8 mouse cellular contexts compared by ENCODE assay signal in genomic region chrX:71365011-71365410, GRCm38 (mm10). TPM values are rescaled to one million over a fixed set of nuclear protein-coding genes. Genes with fewer than 3 reads are reported as not detected.
A peak's percentile ranks its signal among the peaks of the same experiment; 100 is the strongest.
DNase-seq lines count a peak whose midpoint lies in the region; ATAC-seq and TF ChIP-seq lines count a peak whose summit lies in the region.

No protein-coding gene starts in this region.

- H3K4me1 ChIP-seq in MEL (ENCODE audit: control insufficient read depth in 1 of 2, insufficient read depth in 2 of 2, low read length in 2 of 2) = peaks cover 5 to 8% of the 10 kb centered on the region in 2 experiments; a peak in 3 of 4 replicates
- no peaks in the 10 kb centered on the region for H3K4me1 ChIP-seq in kidney, embryonic 14.5 days (ENCODE audit: control insufficient read depth, insufficient read depth, low read length)
- no peaks in the 10 kb centered on the region for H3K4me1 ChIP-seq in liver, postnatal 0 days (ENCODE audit: insufficient read depth)

- no peak for TF ChIP-seq POLR2A in MEL (IDR thresholded peaks at IDR 0.05; ENCODE audit: control insufficient read depth in 1 of 2, insufficient read depth in 1 of 2, low read depth in 1 of 2, low read length in 2 of 2, poor library complexity in 1 of 2)

- 23% methylated on average over 12 of the region's 20 CpGs for WGBS in kidney, embryonic 14.5 days
- 13% methylated on average over 6 of the region's 20 CpGs for WGBS in liver, postnatal 0 days (ENCODE audit: insufficient replicate concordance)

- DNase-seq in 416B (ENCODE audit: low read depth) = peak; percentile 39
- DNase-seq in MEL (ENCODE audit: low read depth, low spot score) = peak; percentile 47
- peak; percentile 43 to 49 for DNase-seq in cerebellum, postnatal 36 days
- DNase-seq in liver, postnatal 0 days = peak; percentile 26
- DNase-seq in ovary, postnatal 10 days (ENCODE audit: low spot score) = peak; percentile 7

- H3K79me2 ChIP-seq in MEL (ENCODE audit: control insufficient read depth, insufficient read depth, low read length, poor library complexity) = peaks cover 3% of the 10 kb centered on the region; the same call in 1 of the 2 replicates

- no peak for TF ChIP-seq CTCF in MEL (IDR thresholded peaks at IDR 0.05 in 2 of 3, conservative IDR thresholded peaks at IDR 0.05 in 1 of 3; ENCODE audit: control insufficient read depth in 1 of 3, insufficient read depth in 1 of 3, low read depth in 2 of 3, low read length in 3 of 3, poor library complexity in 1 of 3, severe bottlenecking in 1 of 3)
- no peak for TF ChIP-seq CTCF in liver, postnatal 0 days (IDR thresholded peaks at IDR 0.05; ENCODE audit: low read depth)

- peak; percentile 36 for ATAC-seq in granulocyte monocyte progenitor cell, adult 5-6 weeks (replicated peaks; ENCODE audit: poor library complexity, severe bottlenecking)
- ATAC-seq in kidney, embryonic 14.5 days (ENCODE audit: low FRiP score, low TSS enrichment) = peak; percentile 78
- ATAC-seq in liver, postnatal 0 days = peak; percentile 74
- no peak for ATAC-seq in activated CD4-positive, CD25-positive, alpha-beta regulatory T cell, adult 4 months

- no peak for TF ChIP-seq RAD21 in MEL (IDR thresholded peaks at IDR 0.05; ENCODE audit: low read depth, low read length)

- no peaks in the 10 kb centered on the region for H3K27me3 ChIP-seq in MEL (ENCODE audit: control insufficient read depth in 1 of 2, insufficient read depth in 2 of 2, low read length in 2 of 2)
- H3K27me3 ChIP-seq in kidney, embryonic 14.5 days (ENCODE audit: control insufficient read depth, insufficient read depth, low read length) = no peaks in the 10 kb centered on the region
- no peaks in the 10 kb centered on the region for H3K27me3 ChIP-seq in liver, postnatal 0 days (ENCODE audit: insufficient read depth, low read length)

- H3K9me3 ChIP-seq in MEL (replicated peaks; ENCODE audit: insufficient read depth, low read length) = no peaks in the 10 kb centered on the region
- no peaks in the 10 kb centered on the region for H3K9me3 ChIP-seq in kidney, embryonic 14.5 days (ENCODE audit: control insufficient read depth, low read length)
- H3K9me3 ChIP-seq in liver, postnatal 0 days (ENCODE audit: low read length) = no peaks in the 10 kb centered on the region

- H3K27ac ChIP-seq in MEL (ENCODE audit: control insufficient read depth, low read depth, low read length) = peak overlapping the region; percentile 19
- no peak overlapping the region for H3K27ac ChIP-seq in kidney, embryonic 14.5 days (ENCODE audit: low read depth, low read length)
- H3K27ac ChIP-seq in liver, postnatal 0 days (ENCODE audit: low read depth) = peak overlapping the region; percentile 81

- H3K4me3 ChIP-seq in MEL (ENCODE audit: control insufficient read depth in 1 of 2, insufficient read depth in 1 of 2, low read depth in 2 of 2, low read length in 2 of 2) = peak overlapping the region; percentile 79 to 88; a peak in 3 of 4 replicates
- H3K4me3 ChIP-seq in kidney, embryonic 14.5 days (ENCODE audit: low read length) = peak overlapping the region; percentile 54
- H3K4me3 ChIP-seq in liver, postnatal 0 days (ENCODE audit: low read depth, low read length) = peak overlapping the region; percentile 74

- H3K36me3 ChIP-seq in MEL (ENCODE audit: control insufficient read depth in 1 of 2, insufficient read depth in 2 of 2, low read length in 2 of 2) = peaks cover 0 to 8% of the 10 kb centered on the region in 2 experiments; a peak in 2 of 4 replicates
- H3K36me3 ChIP-seq in kidney, embryonic 14.5 days (ENCODE audit: control insufficient read depth, insufficient read depth, low read length) = no peaks in the 10 kb centered on the region
- no peaks in the 10 kb centered on the region for H3K36me3 ChIP-seq in liver, postnatal 0 days (replicated peaks; ENCODE audit: insufficient read depth, low read length)

- H3K4me2 ChIP-seq in kidney, embryonic 14.5 days (replicated peaks; ENCODE audit: low read depth, low read length) = peak overlapping the region; percentile 60
- peak overlapping the region; percentile 84 for H3K4me2 ChIP-seq in liver, postnatal 0 days (ENCODE audit: low read depth, low read length)

- no peak for TF ChIP-seq EP300 in MEL (IDR thresholded peaks at IDR 0.05; ENCODE audit: low read depth in 1 of 2, low read length in 2 of 2)
- TF ChIP-seq EP300 in liver, postnatal 0 days (IDR thresholded peaks at IDR 0.05; ENCODE audit: low read depth) = no peak

- H3K9ac ChIP-seq in MEL (ENCODE audit: control insufficient read depth, low read depth, low read length, poor library complexity, severe bottlenecking) = peak overlapping the region; percentile 82
- peak overlapping the region; percentile 66 for H3K9ac ChIP-seq in kidney, embryonic 14.5 days (ENCODE audit: low read depth, low read length)
- H3K9ac ChIP-seq in liver, postnatal 0 days (replicated peaks) = peak overlapping the region; percentile 85

TF ChIP-seq in MEL, 35 proteins besides CTCF, POLR2A, EP300 and RAD21:
- TF ChIP-seq MXI1 (IDR thresholded peaks at IDR 0.05; ENCODE audit: low read depth, low read length) (0 out of 2 replicates have a peak, but pooled peaks have one; percentile 5), RCOR1 (IDR thresholded peaks at IDR 0.05; ENCODE audit: low read depth, low read length) (no peak)

RNA-seq across cellular contexts. Expression of gene Mtmr1, which starts 0.5 kb away (rescaled TPM):
- total RNA-seq in MEL (2012; rRNA removed) = 19.4 and 19.6 TPM in 2 replicates
- polyA plus RNA-seq in MEL (2012; ENCODE audit: insufficient read depth in 1 of 2, insufficient read length in 2 of 2, low read depth in 1 of 2, low replicate concordance in 2 of 2, missing spikeins in 1 of 2) = 10 to 100 TPM in 1 of 2 experiments, not detected in 1; 14.8 TPM
- 44.9 and 49.7 TPM in 2 replicates for total RNA-seq in granulocyte monocyte progenitor cell, adult 5-6 weeks (2014; fragmentation: Nextera tagmentation)
- 44.3 and 45.2 TPM in 2 replicates for total RNA-seq in granulocyte monocyte progenitor cell, adult 5-6 weeks (2017)
- polyA plus RNA-seq in kidney, embryonic 14.5 days (2014; fragmentation: Nextera tagmentation; extraction: Ambion mirVana) = 5.9 and 11.4 TPM in 2 replicates
- 4.6 and 5.3 TPM in 2 replicates for polyA plus RNA-seq in liver, postnatal 0 days (2015; fragmentation: Nextera tagmentation; extraction: Ambion mirVana)
- polyA plus RNA-seq in activated CD4-positive, CD25-positive, alpha-beta regulatory T cell, adult 4 months (2017; shearing (Covaris generic)) = 10 to 100 TPM in 1 of 2 experiments, 1 to 10 TPM in 1; 5.4 to 10.1 TPM
